Mouse (Mus musculus) limb, embryonic 14.5 days (tissue): ENCODE data around the gene a. TPM values are rescaled to one million over a fixed set of nuclear protein-coding genes. Genes with fewer than 3 reads are reported as not detected.

Experiments used
- ATAC-seq: fragments of 200-750 bp; cut with Nextera tagmentation; 2 replicates; pipeline ENCODE4 v1.8.0; 2017; ENCODE audit warnings: low read depth, moderate number of reproducible peaks, moderate TSS enrichment; ENCODE audit not compliant: low FRiP score
- DNase-seq: peaks from one replicate; pipeline ENCODE4 v3.0.0-alpha.2; 2015; ENCODE audit warnings: low spot score
- H3K27ac ChIP-seq: fragments of 300-500 bp; sonication (generic); replicated peaks from 2 replicates; pipeline ENCODE4 v1.5.1; 2014; ENCODE audit warnings: low read depth, mild to moderate bottlenecking, low read length, moderate library complexity, mixed read lengths
- H3K27me3 ChIP-seq: fragments of 300-500 bp; sonication (generic); 2 replicates; pipeline ENCODE4 v1.6.1; 2014; ENCODE audit warnings: low read length, mixed read lengths; ENCODE audit not compliant: control insufficient read depth, insufficient read depth
- H3K36me3 ChIP-seq: fragments of 300-500 bp; sonication (generic); 2 replicates; pipeline ENCODE4 v1.6.1; 2014; ENCODE audit warnings: mild to moderate bottlenecking, low read length, moderate library complexity, mixed read lengths; ENCODE audit not compliant: control insufficient read depth, insufficient read depth
- H3K4me1 ChIP-seq: fragments of 300-500 bp; sonication (generic); 2 replicates; pipeline ENCODE4 v1.6.1; 2014; ENCODE audit warnings: antibody characterized with exemption, low read length, mixed read lengths; ENCODE audit not compliant: control insufficient read depth, insufficient read depth
- H3K4me2 ChIP-seq: fragments of 300-500 bp; sonication (generic); replicated peaks from 2 replicates; pipeline ENCODE4 v1.6.1; 2014; ENCODE audit warnings: low read depth, mild to moderate bottlenecking, low read length, moderate library complexity; ENCODE audit not compliant: severe bottlenecking
- H3K4me3 ChIP-seq: fragments of 300-500 bp; sonication (generic); replicated peaks from 2 replicates; pipeline ENCODE4 v1.5.1; 2014; ENCODE audit warnings: low read length
- H3K9ac ChIP-seq: fragments of 300-500 bp; sonication (generic); 2 replicates; pipeline ENCODE4 v1.6.1; 2014; ENCODE audit warnings: mild to moderate bottlenecking, low read depth, low read length, moderate library complexity; ENCODE audit not compliant: severe bottlenecking
- H3K9me3 ChIP-seq: fragments of 300-500 bp; sonication (generic); 2 replicates; pipeline ENCODE4 v1.6.1; 2016; ENCODE audit warnings: low read length; ENCODE audit not compliant: control insufficient read depth
- POLR2A ChIP-seq: fragments of 200-500 bp; IDR thresholded peaks from 2 replicates; pipeline ENCODE4 v1.8.0; 2012; ENCODE audit warnings: inconsistent platforms, mild to moderate bottlenecking, moderate library complexity, borderline replicate concordance; ENCODE audit not compliant: insufficient read depth, insufficient read length; ENCODE audit errors: extremely low read depth
- WGBS: fragments of 180-500 bp; shearing (Covaris S2); extraction: QIAGEN DNeasy Blood & Tissue Kit; methylation state at CpG from one replicate; pipeline ENCODE4 v1.1.7; 2014; 5-methylcytosine and 5-hydroxymethylcytosine counted together
- polyA plus RNA-seq, 2 experiments: library from polyadenylated mRNA; depleted of rRNA in 1 of 2; stranded (reverse) in 1 of 2; unstranded in 1 of 2; fragments of >200 nt; fragmentation: Nextera tagmentation in 1 of 2; extraction: Ambion mirVana in 1 of 2; gene quantifications; 2 replicates each; pipeline versions ENCODE4 v1.2.1 to v1.2.3; 2012 to 2014

a gene
- polyA plus RNA-seq, 2 experiments, result 19.9 to 54.5 TPM

DNA sequence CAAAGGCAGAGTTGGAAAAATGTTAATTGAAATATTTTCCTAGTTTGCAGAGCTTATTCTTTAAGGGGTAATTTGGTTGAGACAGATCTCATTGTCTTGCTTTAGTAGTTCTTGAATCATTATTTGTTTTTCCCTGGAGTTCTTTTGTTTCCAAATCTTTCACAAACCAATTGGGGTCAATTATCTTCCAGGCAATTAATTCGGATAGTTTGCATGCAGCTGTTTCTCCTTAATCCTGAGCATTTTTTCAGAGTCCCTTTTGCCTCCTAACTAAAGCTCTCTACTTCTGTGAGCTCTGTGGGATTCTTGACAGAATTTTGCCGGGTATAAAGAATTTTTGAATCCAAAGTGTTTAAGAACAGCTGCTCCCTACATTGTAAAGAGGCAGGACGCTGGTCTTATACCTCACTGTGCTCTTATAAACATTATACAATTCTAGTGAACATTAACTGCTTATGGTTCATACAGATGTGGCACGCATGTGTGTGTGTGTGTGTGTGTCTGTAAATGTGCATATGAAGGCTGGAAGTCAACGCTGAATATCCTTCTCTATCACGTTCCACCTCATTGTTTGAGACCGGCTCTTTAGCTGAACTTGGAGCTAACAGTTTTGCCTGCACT, 134.3 kb downstream of the a start:
- peak; percentile 73; the same call in 1 of the 2 replicates for ATAC-seq
- H3K27ac ChIP-seq, result 0 out of 2 replicates have a peak overlapping the region, but pooled peaks have one; percentile 41
- H3K4me1 ChIP-seq, result peaks cover 10% of the 10 kb centered on the region
- WGBS, result 25% methylated on average over 7 of the region's 7 CpGs
- peak; percentile 62 for DNase-seq
- no peaks in the 10 kb centered on the region for H3K36me3 ChIP-seq
- no peak overlapping the region for H3K4me3 ChIP-seq
- no peaks in the 10 kb centered on the region for H3K27me3 ChIP-seq
- H3K9ac ChIP-seq, result no peak overlapping the region
- no peak for TF ChIP-seq POLR2A
- no peaks in the 10 kb centered on the region for H3K9me3 ChIP-seq
- no peak overlapping the region for H3K4me2 ChIP-seq

DNA sequence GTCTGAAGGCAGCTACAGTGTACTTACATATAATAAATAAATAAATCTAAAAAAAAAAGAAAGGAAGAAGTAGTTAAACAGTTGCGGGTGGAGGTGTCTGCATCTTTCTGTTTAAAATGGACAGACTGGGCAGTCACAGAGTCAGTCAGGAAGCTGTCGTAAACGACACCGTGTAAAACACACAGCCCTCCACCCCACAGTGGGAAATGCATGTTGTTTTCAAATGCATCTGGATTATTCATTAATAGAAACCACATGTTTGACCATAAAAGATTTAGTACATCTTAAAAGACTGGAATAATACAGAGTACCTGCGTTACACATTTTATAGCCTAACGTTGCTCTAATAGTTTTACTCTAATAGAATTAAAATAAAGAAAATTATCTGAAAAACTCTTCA, 135.6 kb downstream of the a start:
- Histone ChIP-seq H3K9me3 (no peaks in the 10 kb centered on the region), H3K4me2 (no peak overlapping the region), H3K27me3 (no peaks in the 10 kb centered on the region), H3K9ac (no peak overlapping the region), H3K36me3 (no peaks in the 10 kb centered on the region), H3K4me3 (no peak overlapping the region), H3K27ac (no peak overlapping the region), H3K4me1 (peaks cover 11% of the 10 kb centered on the region)
- 25% methylated on average over 6 of the region's 6 CpGs for WGBS
- DNase-seq, result peak; percentile 60
- ATAC-seq, result peak; percentile 67; the same call in 1 of the 2 replicates
- TF ChIP-seq POLR2A, result no peak

DNA sequence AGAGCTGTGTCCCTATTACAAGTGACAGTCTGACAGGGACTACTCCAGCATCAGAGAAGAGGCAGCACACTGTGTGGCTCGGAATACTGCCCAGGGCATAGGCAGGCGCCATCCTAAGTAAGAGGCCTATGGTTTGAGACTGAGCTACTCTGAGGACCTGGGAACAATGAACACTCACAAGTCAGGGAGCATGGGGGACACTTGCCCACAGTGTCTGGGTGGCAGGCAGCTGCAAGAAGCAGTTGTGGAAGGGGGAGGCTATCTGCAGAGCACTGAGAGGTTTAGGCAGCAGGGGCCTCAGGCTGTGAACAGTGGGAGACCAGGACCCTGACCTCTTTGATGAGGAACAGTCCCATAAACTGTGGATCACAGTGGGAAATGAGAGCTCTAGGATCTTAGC, 137.1 kb downstream of the a start:
- ATAC-seq, result no peak
- Histone ChIP-seq H3K4me1 (peaks cover 12% of the 10 kb centered on the region), H3K27me3 (no peaks in the 10 kb centered on the region), H3K9ac (no peak overlapping the region), H3K4me3 (no peak overlapping the region), H3K4me2 (no peak overlapping the region), H3K36me3 (no peaks in the 10 kb centered on the region), H3K9me3 (no peaks in the 10 kb centered on the region), H3K27ac (no peak overlapping the region)
- TF ChIP-seq POLR2A, result no peak
- DNase-seq, result no peak
- 24% methylated on average over 2 of the region's 2 CpGs for WGBS

DNA sequence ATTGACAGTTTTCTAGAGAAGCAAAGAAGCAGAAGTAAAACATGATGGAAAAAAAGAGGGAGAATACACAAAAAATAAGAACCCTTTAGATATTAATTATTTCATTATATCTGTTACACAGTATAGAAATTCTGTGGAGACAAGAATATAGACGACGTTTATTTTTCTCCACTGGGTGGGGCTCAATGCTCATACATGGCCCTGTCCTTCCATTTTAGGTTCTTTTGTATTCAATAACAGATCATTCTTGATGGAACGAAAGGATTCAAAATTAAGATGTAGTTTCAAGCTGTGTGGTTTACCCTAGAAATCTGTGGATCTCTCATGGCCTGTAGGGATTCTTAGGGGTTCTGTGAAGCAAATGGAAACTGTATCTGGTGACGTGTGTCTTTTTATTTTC, 142.7 kb downstream of the a start:
- no peak overlapping the region for H3K4me3 ChIP-seq
- H3K36me3 ChIP-seq, result no peaks in the 10 kb centered on the region
- no peak for TF ChIP-seq POLR2A
- no peak overlapping the region for H3K27ac ChIP-seq
- peaks cover 6% of the 10 kb centered on the region; the same call in 1 of the 2 replicates for H3K4me1 ChIP-seq
- no peak overlapping the region for H3K9ac ChIP-seq
- H3K9me3 ChIP-seq, result no peaks in the 10 kb centered on the region
- WGBS, result 51% methylated on average over 4 of the region's 4 CpGs
- no peaks in the 10 kb centered on the region for H3K27me3 ChIP-seq
- DNase-seq (peak; percentile 66), ATAC-seq (no peak; the same call in 1 of the 2 replicates)
- H3K4me2 ChIP-seq, result no peak overlapping the region

DNA sequence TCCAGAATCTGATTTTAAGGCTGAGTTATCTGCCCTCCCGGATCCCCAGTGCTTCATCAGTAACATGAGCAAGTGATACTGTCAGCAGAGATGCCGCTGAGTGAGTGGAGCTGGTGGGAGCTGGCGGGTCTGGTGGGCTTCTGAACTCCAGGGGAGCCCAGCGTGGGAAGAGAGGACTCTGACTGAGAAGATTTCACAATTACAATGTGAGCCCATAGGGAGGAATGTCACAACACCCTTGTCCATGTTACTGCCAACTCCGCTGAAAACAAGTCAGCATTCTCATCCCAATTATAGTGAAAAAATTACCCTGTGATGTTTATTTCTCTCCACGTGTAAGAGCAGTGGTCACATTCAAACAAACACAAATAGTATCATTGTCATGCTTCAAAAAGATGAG, 144.9 kb downstream of the a start:
- Histone ChIP-seq H3K27me3 (no peaks in the 10 kb centered on the region), H3K4me3 (no peak overlapping the region), H3K36me3 (no peaks in the 10 kb centered on the region), H3K4me1 (peaks cover 6% of the 10 kb centered on the region; the same call in 1 of the 2 replicates), H3K27ac (no peak overlapping the region), H3K4me2 (no peak overlapping the region), H3K9me3 (no peaks in the 10 kb centered on the region), H3K9ac (no peak overlapping the region)
- ATAC-seq, result no peak
- 59% methylated on average over 6 of the region's 6 CpGs for WGBS
- no peak for TF ChIP-seq POLR2A
- DNase-seq, result no peak

DNA sequence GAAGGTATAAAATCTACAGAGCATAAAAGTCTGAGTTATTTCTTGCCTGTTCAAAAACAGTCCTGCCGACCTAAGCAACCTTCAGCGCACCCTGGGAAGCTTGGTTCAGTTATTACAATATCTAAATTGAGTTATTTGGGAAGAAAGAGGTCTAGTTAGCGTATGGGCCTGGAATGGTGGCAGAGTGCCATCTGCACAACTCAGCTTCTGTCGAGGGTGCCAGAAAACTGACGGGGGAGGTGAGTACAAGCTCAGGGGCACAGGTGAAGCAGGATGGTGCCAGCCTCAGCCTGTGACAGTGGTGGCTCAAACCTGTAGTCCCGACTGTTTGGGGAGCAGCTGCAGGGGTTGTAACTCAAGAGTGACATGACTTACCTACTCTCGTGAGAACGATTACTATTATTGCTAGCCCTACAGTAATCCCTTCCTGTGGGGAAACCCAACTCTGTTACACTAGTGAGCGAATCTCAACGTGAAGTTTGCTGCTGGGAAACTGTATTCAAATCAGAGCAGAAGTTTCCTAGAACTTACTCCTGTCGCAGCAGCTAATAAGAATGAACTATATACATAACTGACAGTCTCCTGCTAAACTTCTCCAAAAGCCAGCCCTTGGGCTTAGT, 145.4 kb downstream of the a start:
- H3K27me3 ChIP-seq, result no peaks in the 10 kb centered on the region
- no peak overlapping the region for H3K4me2 ChIP-seq
- 52% methylated on average over 11 of the region's 11 CpGs for whole genome bisulfite sequencing
- no peak overlapping the region for H3K9ac ChIP-seq
- no peak for TF ChIP-seq POLR2A
- no peaks in the 10 kb centered on the region for H3K36me3 ChIP-seq
- no peak overlapping the region for H3K27ac ChIP-seq
- DNase-seq (no peak), ATAC-seq (no peak)
- peaks cover 9% of the 10 kb centered on the region for H3K4me1 ChIP-seq
- no peak overlapping the region for H3K4me3 ChIP-seq
- no peaks in the 10 kb centered on the region for H3K9me3 ChIP-seq
